Mouse (Mus musculus): Measurements from ENCODE around the gene Pgrmc2. TPM values are rescaled to one million over a fixed set of nuclear protein-coding genes. Genes with fewer than 3 reads are reported as not detected.

The Pgrmc2 gene
- polyA plus RNA-seq, 1 experiment from 2014 or later = 32.5 TPM

- Histone ChIP-seq H3K9me3 (ENCODE audit: control insufficient read depth, low read length) (no peaks in the 10 kb centered on the region), H3K4me2 (replicated peaks; ENCODE audit: low read depth) (no peak overlapping the region), H3K27ac (replicated peaks) (no peak overlapping the region), H3K4me1 (replicated peaks; ENCODE audit: control insufficient read depth, insufficient read depth) (no peaks in the 10 kb centered on the region), H3K36me3 (ENCODE audit: control insufficient read depth, insufficient read depth, low read length) (0 out of 2 replicates have a peak, but pooled peaks cover 9% of the 10 kb centered on the region), H3K9ac (ENCODE audit: low read length) (no peak overlapping the region), H3K27me3 (ENCODE audit: control insufficient read depth, insufficient read depth, low read length) (no peaks in the 10 kb centered on the region), H3K4me3 (ENCODE audit: low read depth, low read length) (no peak overlapping the region)
- 57% methylated on average over 2 of the region's 2 CpGs for WGBS
- ATAC-seq (ENCODE audit: low FRiP score, low TSS enrichment) (no peak), DNase-seq (ENCODE audit: low spot score) (no peak)
- TF ChIP-seq CTCF (IDR thresholded peaks at IDR 0.05; ENCODE audit: low read depth) (no peak), EP300 (optimal IDR thresholded peaks at IDR 0.05) (no peak)
Observed at GRCm38 (mm10) chr3:41065320-41065719, 17.5 kb downstream of the Pgrmc2 start.

- 97% methylated on average over 2 of the region's 2 CpGs for WGBS
- Histone ChIP-seq H3K36me3 (ENCODE audit: control insufficient read depth, insufficient read depth, low read length) (0 out of 2 replicates have a peak, but pooled peaks cover 6% of the 10 kb centered on the region), H3K27ac (replicated peaks) (no peak overlapping the region), H3K4me1 (replicated peaks; ENCODE audit: control insufficient read depth, insufficient read depth) (no peaks in the 10 kb centered on the region), H3K9ac (ENCODE audit: low read length) (no peak overlapping the region), H3K27me3 (ENCODE audit: control insufficient read depth, insufficient read depth, low read length) (no peaks in the 10 kb centered on the region), H3K4me2 (replicated peaks; ENCODE audit: low read depth) (no peak overlapping the region), H3K4me3 (ENCODE audit: low read depth, low read length) (no peak overlapping the region), H3K9me3 (ENCODE audit: control insufficient read depth, low read length) (no peaks in the 10 kb centered on the region)
- ATAC-seq (ENCODE audit: low FRiP score, low TSS enrichment) (no peak), DNase-seq (ENCODE audit: low spot score) (no peak)
- TF ChIP-seq EP300 (optimal IDR thresholded peaks at IDR 0.05) (no peak), CTCF (IDR thresholded peaks at IDR 0.05; ENCODE audit: low read depth) (no peak)
Observed at GRCm38 (mm10) chr3:41062758-41063157, 20.1 kb downstream of the Pgrmc2 start.

DNA sequence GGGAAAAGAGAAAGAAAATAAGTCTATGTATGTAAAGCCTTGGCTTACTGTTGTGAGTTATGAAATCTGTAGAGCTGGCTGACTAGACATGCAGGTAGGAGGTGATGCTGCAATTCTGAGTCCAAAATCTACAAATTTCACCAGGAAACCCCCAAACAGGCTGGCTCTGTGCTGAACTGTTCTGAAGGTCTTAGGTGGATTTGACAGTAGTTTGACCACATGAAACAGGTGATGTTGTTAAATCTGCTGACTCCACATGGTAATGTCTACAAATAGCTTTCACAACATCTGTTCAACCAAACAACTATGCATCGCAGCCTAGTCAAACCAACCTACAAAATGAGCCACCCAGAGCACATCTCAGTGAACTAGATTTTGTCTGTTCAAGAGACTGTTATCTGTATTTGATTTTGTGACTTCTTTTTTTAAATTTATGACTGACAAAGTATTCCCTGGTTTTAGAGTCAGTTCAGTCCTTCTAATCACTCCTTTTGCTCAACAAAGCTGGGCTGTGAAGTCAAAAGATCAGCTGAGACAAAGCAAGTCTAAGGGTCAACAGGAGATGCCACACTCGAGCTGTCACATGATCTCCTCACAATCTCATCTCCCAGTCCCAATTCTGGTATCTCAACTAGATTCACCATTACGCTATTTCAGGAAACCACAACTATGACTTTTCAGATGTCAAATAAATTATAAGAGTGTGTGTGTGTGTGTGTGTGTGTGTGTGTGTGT is 20.8 kb downstream of the Pgrmc2 start:
- H3K4me2 ChIP-seq (replicated peaks; ENCODE audit: low read depth) = no peak overlapping the region
- H3K9me3 ChIP-seq (ENCODE audit: control insufficient read depth, low read length) = no peaks in the 10 kb centered on the region
- WGBS = 86% methylated on average over 3 of the region's 3 CpGs
- H3K4me1 ChIP-seq (replicated peaks; ENCODE audit: control insufficient read depth, insufficient read depth) = no peaks in the 10 kb centered on the region
- H3K27me3 ChIP-seq (ENCODE audit: control insufficient read depth, insufficient read depth, low read length) = no peaks in the 10 kb centered on the region
- no peak for TF ChIP-seq CTCF (IDR thresholded peaks at IDR 0.05; ENCODE audit: low read depth)
- TF ChIP-seq EP300 (optimal IDR thresholded peaks at IDR 0.05) = no peak
- H3K4me3 ChIP-seq (ENCODE audit: low read depth, low read length) = no peak overlapping the region
- DNase-seq (ENCODE audit: low spot score) (no peak), ATAC-seq (ENCODE audit: low FRiP score, low TSS enrichment) (no peak)
- H3K27ac ChIP-seq (replicated peaks) = no peak overlapping the region
- no peaks in the 10 kb centered on the region for H3K36me3 ChIP-seq (ENCODE audit: control insufficient read depth, insufficient read depth, low read length)
- no peak overlapping the region for H3K9ac ChIP-seq (ENCODE audit: low read length)

- TF ChIP-seq CTCF (IDR thresholded peaks at IDR 0.05; ENCODE audit: low read depth) = no peak
- TF ChIP-seq EP300 (optimal IDR thresholded peaks at IDR 0.05) = no peak
- no peaks in the 10 kb centered on the region for H3K4me1 ChIP-seq (replicated peaks; ENCODE audit: control insufficient read depth, insufficient read depth)
- no peak overlapping the region for H3K4me3 ChIP-seq (ENCODE audit: low read depth, low read length)
- no peak overlapping the region for H3K4me2 ChIP-seq (replicated peaks; ENCODE audit: low read depth)
- WGBS = 97% methylated on average over 3 of the region's 3 CpGs
- H3K36me3 ChIP-seq (ENCODE audit: control insufficient read depth, insufficient read depth, low read length) = no peaks in the 10 kb centered on the region
- no peak overlapping the region for H3K9ac ChIP-seq (ENCODE audit: low read length)
- H3K9me3 ChIP-seq (ENCODE audit: control insufficient read depth, low read length) = no peaks in the 10 kb centered on the region
- H3K27ac ChIP-seq (replicated peaks) = no peak overlapping the region
- DNase-seq (ENCODE audit: low spot score) (no peak), ATAC-seq (ENCODE audit: low FRiP score, low TSS enrichment) (no peak)
- H3K27me3 ChIP-seq (ENCODE audit: control insufficient read depth, insufficient read depth, low read length) = no peaks in the 10 kb centered on the region
Observed at GRCm38 (mm10) chr3:41059249-41059648, 23.6 kb downstream of the Pgrmc2 start.

- WGBS = 52% methylated on average over 2 of the region's 2 CpGs
- TF ChIP-seq CTCF (IDR thresholded peaks at IDR 0.05; ENCODE audit: low read depth) (no peak), EP300 (optimal IDR thresholded peaks at IDR 0.05) (no peak)
- Histone ChIP-seq H3K4me1 (replicated peaks; ENCODE audit: control insufficient read depth, insufficient read depth) (no peaks in the 10 kb centered on the region), H3K4me3 (ENCODE audit: low read depth, low read length) (no peak overlapping the region), H3K9ac (ENCODE audit: low read length) (no peak overlapping the region), H3K36me3 (ENCODE audit: control insufficient read depth, insufficient read depth, low read length) (no peaks in the 10 kb centered on the region), H3K27ac (replicated peaks) (no peak overlapping the region), H3K27me3 (ENCODE audit: control insufficient read depth, insufficient read depth, low read length) (no peaks in the 10 kb centered on the region), H3K9me3 (ENCODE audit: control insufficient read depth, low read length) (no peaks in the 10 kb centered on the region), H3K4me2 (replicated peaks; ENCODE audit: low read depth) (no peak overlapping the region)
- no peak for ATAC-seq (ENCODE audit: low FRiP score, low TSS enrichment)
- DNase-seq (ENCODE audit: low spot score) = peak; percentile 15
Observed at GRCm38 (mm10) chr3:41058395-41058794, 24.5 kb downstream of the Pgrmc2 start.

DNA sequence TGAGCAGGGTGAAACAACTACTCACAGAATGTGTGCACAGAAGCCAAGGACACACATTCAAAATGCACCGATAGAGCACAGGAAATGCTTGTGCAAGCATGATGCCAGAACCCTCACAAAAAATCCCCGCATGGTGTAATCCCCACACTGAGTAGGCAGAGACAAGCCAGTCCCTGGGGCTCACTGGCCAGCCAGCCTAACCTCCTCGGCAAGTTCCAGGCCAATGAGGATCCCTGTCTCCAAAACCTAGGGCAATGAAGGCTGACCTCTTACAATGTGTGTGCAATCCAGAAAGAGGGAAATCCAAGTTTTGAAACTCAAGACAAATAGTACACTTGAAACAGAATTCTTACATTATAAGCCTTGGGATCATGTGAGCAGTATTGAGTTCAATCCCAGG is 29.5 kb downstream of the Pgrmc2 start:
- 86% methylated on average over 3 of the region's 3 CpGs for WGBS
- H3K9me3 ChIP-seq (ENCODE audit: control insufficient read depth, low read length) = no peaks in the 10 kb centered on the region
- H3K4me1 ChIP-seq (replicated peaks; ENCODE audit: control insufficient read depth, insufficient read depth) = no peaks in the 10 kb centered on the region
- no peak overlapping the region for H3K4me2 ChIP-seq (replicated peaks; ENCODE audit: low read depth)
- H3K27ac ChIP-seq (replicated peaks) = no peak overlapping the region
- no peaks in the 10 kb centered on the region for H3K36me3 ChIP-seq (ENCODE audit: control insufficient read depth, insufficient read depth, low read length)
- H3K4me3 ChIP-seq (ENCODE audit: low read depth, low read length) = no peak overlapping the region
- DNase-seq (ENCODE audit: low spot score) (no peak), ATAC-seq (ENCODE audit: low FRiP score, low TSS enrichment) (no peak)
- no peak for TF ChIP-seq EP300 (optimal IDR thresholded peaks at IDR 0.05)
- TF ChIP-seq CTCF (IDR thresholded peaks at IDR 0.05; ENCODE audit: low read depth) = no peak
- H3K9ac ChIP-seq (ENCODE audit: low read length) = no peak overlapping the region
- H3K27me3 ChIP-seq (ENCODE audit: control insufficient read depth, insufficient read depth, low read length) = no peaks in the 10 kb centered on the region

Measured in stomach, postnatal 0 days (tissue).